Mouse (Mus musculus) cerebellum, adult 8-10 months (tissue): ENCODE results near the gene Fam25c.
"Not testable (repeated sequence)": the region's sequence is repeated elsewhere in the genome, so short reads cannot be mapped to it uniquely, and the experiment has no call there.

ENCODE experiments used
- DNase-seq: peaks from one replicate; pipeline ENCODE4 v3.0.0; 2022

Gene Fam25c

DNA sequence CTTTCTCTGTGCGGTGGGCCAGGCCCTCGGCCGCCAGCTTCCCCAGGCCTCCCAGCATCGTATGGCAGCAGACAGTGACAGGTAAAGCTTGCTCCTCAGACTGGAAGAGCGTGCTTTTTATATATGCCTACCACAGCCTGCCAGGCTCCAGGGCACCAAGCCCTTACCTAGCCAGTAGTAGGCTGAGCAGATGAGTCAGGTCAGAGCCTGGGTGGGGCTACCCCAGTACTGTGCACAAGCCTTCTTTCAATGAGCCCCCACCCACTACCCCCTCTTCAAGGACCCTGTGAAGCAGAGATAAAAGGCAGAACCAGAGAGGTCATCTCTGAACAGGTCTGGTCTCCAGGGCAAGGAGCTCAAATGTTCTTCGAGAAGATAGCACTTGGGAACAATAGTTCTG lies at the start of gene Fam25c:
TSS of gene Fam25c (minus strand) at position 133 of the 400 bp plus-strand sequence.
- DNase-seq, result no peak

- DNase-seq, result no peak
Observed at GRCm38 (mm10) chr14:34403424-34403823, 48.2 kb upstream of the Fam25c start.

DNA sequence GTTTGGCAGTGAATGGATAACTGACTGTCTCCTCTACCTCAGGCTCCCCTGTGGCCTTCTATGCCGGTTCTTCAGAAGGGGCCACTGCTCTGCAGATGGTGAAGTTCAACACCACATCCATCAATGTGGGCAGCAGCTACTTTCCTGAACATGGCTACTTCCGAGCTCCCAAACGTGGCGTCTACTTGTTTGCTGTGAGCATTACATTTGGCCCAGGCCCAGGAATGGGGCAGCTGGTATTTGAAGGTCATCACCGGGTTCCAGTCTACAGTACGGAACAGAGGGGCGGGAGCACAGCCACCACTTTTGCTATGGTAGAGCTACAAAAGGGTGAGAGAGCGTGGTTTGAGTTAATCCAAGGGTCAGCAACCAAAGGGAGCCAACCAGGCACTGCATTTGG lies 47.6 kb upstream of the Fam25c start:
- no peak for DNase-seq

GRCm38 (mm10) chr14:34401135-34401534 lies 45.9 kb upstream of the Fam25c start:
- peak; percentile 71 for DNase-seq

DNA sequence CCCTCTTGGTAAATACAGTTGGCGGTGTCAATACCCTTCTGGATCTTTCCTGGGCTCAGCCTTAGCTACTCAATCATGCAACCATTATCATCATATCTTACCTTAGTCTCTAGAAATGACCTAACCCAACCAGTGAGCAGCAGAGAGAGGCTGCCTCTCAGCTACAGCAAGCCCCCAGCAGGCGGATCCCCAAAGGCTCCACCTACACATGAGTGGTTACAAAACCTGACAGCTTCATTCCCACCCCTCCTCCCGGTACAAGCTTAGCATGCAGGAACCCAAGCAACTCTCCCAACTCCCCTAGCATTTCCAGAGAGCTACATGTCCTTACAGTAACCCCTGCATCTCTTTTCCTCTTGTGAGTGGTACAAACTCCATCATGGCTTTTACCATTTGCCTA lies 44.8 kb upstream of the Fam25c start:
- no peak for DNase-seq

DNA sequence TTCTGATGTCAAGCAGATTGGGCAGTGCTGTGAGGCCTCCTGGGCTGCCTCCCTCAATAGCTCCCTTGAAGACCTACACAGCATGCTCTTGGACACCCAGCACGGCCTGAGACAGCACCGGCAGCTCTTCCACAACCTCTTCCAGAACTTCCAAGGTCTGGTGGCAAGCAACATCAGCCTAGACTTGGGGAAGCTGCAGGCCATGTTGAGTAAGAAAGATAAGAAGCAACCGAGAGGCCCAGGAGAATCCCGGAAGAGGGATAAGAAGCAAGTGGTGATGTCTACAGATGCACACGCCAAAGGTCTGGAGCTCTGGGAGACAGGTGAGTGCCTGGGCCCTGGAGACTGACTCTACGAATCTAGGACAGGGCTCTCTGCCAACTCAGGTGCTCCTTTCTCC lies 44.1 kb upstream of the Fam25c start:
- DNase-seq, result no peak

DNA sequence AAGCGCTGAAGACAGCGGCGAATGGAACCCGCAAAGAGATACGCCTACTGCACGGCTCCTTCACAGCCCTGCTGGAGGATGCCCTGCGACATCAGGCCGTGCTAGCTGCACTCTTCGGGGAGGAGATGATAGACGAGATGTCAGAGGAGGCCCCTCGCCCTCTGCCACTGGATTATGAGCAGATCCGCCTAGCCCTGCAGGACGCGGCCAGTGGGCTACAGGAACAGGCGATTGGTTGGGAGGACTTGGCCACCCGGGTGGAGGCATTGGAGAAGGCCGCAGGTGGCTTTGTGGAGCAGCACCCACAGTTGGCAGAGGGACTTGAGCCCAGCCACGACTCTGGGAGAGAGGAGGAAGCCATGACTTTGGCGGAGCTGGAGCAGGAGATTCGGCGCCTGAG lies 43.7 kb upstream of the Fam25c start:
- no peak for DNase-seq

GRCm38 (mm10) chr14:34397871-34398270 lies 42.6 kb upstream of the Fam25c start:
- no peak for DNase-seq

- no peak for DNase-seq
Observed at GRCm38 (mm10) chr14:34393295-34393694, 38.1 kb upstream of the Fam25c start.

DNA sequence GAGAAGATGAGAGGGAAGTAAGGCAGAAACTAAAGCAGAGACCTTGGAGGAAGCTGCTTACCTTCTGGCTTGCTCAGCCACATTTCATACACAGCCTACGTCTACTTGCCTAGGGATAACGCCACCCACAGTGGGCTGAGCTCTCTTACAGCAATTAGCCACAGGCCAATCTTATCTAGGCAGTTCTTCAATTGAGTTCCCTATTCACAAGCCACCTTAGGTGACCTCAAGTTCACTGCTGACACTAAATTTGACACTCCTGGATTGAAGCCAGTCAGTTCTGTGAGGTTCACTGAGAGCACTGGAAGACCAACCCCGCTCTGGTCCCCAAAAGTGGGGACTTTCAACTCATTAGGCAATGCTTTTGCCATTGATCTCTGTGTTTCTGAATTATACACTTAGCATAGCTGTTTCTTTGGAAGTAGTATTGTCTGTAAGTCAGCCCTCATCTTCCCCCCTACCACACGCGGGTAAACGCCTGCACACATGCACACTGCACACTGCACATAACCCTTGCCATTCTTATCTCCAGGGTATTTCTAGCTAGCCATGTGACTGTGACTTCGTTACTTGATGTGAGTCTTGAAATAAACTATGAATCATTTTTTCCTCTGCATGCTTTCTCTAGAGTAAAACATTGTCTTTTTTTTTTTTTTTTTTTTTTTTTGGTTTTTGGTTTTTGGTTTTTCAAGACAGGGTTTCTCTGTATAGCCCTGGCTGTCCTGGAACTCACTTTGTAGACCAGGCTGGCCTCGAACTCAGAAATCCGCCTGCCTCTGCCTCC lies 27.9 kb upstream of the Fam25c start:
- DNase-seq, result no peak

DNA sequence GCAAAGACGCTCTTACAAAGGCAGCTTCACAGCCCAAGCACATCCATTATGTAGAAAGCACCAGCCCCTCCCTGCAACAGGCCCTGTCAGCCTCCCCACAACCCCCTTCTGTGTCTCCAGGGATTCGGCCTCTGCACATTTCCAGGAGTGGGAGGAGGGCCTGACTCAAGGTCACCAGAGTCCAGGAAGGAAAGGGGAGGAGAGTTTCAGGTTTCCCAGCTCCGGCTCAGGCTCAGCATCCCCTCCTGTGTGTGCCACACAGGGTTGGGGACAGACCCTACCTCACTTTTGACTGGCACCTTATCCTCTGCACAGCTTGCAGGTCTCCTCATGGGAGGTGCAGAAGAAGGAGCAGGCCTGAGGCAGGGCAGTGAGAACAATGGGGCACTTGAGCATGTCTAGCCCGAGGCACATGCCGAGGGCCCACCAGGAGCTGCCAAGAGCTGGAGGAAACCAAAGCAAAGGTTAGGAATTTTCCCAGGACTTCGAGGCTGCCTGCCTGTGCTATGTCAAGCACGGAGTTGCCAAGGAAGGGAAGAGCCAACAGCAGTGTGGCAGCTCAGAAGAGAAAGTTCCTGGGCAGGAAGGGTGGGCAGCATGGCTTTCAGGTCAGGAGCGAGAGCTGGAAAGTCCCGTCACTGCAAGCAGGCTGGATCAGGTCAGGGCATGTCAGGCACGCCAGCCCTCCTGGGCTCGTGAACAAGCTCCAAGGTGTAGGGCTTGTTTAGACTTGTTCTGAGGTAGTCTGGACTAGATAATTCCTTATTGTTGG lies 23.5 kb upstream of the Fam25c start:
- no peak for DNase-seq

- DNase-seq, result no peak
Observed at GRCm38 (mm10) chr14:34377121-34377520, 21.9 kb upstream of the Fam25c start.

DNA sequence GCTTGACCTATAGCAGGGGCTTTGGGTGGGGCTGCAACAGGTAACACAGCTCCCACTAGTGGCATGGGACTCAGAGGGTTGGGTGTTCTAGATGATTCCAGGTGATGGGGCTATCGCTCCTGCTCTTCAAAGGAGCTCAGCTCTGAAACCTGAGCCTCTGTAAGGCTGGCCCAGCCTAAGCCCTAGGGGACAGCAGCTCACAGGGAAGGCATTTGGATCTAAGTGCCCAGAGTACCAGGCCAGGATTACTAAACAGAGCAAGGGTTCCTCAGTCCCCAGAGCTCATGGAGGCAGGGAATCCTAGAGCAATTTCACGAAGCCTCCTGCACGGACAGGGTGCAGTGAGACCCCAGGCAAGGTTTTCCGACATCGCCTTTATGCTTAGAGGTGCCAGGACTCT lies 20.7 kb upstream of the Fam25c start:
- DNase-seq, result no peak

DNA sequence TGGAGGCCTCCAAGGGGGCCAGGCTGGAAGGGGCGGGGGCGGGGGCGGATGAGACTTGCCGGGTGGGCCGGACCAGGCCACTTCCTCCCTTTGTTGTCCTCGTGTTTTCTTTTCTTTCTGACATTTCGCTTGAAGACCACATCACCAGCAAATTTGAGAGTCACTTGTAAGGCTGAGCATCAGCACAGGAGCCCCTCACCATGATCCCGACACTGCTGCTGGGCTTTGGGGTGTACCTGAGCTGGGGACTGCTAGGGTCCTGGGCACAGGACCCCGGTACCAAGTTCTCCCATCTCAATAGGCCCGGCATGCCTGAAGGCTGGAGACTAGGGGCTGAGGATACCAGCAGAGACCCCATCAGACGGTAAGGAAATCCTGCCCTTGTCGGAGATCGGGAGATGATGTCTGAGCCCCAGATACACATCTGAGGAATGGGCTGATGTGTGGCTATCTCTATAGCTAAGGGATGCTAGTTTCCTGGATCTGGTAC lies 20.2 kb upstream of the Fam25c start, which contains the start of gene Mmrn2:
TSS of gene Mmrn2 (plus strand) at position 51 of the 490 bp plus-strand sequence.
- DNase-seq, result no peak

GRCm38 (mm10) chr14:34374577-34374976 lies 19.3 kb upstream of the Fam25c start, which contains the start of gene Sncg:
Sncg (minus strand) TSS chr14:34374789.
- DNase-seq, result no peak

DNA sequence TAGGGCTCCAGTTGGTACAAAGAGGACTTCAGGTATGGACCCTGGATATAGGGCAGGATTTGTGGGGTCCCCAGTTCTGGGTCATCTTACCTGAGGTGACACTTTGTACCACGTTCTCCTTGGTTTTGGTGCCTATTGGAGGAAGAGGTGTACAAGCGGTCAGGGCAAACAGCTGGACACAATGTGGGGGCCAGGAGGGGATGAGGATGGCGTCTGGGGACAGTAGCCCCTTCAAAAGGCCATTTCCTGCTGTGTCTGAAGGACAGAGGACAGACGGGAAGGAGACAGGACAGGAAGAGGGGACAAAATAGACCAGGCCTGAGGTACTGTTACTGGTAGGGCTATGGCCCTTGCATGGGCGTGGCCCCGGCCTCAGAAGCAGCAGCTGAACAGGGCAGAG lies 18.3 kb upstream of the Fam25c start:
- DNase-seq, result no peak

DNA sequence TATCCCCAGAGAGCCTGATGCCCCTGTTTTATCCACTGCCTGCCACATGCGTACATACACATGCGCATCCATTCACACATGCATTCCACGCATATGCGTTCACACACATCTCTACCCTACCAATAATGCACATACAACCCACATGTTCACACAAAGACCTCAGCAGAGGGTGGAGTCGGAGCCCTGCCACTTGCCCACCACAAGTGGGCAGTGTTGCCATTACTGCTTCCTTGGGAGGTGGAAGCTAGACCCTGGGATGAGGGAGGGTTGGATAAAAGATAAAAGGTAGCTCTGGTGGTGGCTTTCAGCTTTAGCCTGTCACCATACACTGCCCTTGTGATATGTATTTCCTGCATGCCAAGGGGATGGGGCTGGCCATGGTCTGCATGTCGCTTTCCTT lies 17.4 kb upstream of the Fam25c start:
- DNase-seq, result peak; percentile 28

- DNase-seq, result no peak
Observed at GRCm38 (mm10) chr14:34371763-34372162, 16.5 kb upstream of the Fam25c start.

DNA sequence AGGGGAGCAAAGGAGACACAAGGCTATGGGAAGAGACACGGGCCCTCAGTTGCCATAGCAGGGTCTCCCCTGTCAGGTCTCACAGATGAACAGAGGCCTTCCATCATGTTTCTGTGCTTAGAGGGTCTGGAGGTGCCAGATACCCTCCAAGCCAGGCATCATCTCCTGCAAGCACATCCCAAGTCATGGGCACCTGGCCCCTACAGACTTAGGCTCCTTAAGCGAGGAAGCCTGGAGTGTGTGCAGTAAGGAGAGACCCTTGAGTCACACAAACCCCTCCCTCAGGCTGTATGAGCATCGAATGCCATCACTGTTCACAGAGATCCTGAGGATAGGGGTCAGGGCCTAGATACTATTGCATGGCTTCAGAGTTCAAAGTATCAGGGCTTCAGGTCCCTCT lies 15.7 kb upstream of the Fam25c start:
- no peak for DNase-seq

GRCm38 (mm10) chr14:34370203-34370602 lies 15.0 kb upstream of the Fam25c start:
- no peak for DNase-seq

DNA sequence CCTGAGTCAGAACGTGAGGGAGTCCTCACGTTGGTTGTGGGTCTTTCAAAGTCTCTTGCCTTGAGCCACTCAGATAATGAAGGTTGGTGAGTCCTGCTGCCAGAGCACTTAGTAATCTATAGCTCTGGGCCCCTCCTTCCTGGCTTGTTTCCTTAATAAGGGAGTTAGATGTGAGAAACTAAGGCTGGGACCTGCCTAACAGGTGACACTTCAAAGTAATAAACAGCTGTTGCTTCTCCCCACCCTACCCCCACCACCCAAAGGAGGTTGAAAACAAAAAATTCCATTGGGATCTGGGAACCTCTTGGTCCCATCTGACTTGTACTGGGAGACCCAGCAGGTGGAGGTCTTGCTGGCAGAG lies 9.9 kb upstream of the Fam25c start:
- no peak for DNase-seq

DNA sequence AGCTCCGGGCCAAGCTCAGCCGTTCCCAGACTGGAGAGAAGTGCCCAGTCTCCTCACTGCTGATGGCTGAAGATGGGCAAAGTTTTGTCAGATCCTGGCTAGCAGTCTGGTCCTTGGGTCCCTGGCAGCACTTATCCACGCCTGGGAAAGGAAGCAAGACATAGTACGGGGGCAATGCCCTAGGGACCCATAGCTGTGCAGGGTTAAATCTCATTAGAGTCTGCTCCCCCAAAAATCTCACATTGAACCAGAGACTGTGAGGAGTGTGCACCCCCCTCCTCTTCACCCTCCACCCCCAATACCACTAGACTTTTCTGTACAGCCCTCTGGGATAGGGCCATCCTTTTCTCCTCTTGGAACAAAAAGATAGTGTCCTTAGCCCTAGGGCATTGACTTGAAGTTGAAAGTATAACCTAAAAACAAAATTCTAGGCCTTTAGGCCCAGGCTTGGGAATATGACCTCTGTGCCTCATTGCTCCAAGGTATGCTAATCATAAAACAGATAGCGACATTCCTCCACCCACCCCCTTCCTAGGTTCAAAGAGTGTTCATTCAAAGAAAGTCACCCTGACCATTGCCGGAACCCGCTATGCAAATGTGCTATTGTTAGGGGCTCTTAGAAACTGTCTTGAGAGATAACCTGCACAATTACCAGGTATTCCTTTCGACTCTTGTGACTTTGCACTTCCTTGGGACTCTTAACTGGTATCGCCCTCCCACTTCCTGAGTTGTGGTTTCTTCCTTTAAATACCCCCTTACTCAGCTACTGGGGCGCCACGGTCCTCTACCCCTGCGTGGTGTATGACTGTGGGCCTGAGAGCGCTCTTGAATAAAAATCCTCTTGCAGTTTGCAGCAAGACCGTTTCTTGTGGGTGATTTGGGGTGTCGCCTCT lies 9.3 kb upstream of the Fam25c start:
- not testable (repeated sequence) for DNase-seq
